Mouse (Mus musculus): ENCODE measurements at regions not wholly inside any gene's neighbourhood (a gene's known extent, or its start where the extent isn't known, plus 50 kb on each side); places are given as distances from the start of the nearest gene placed in this dataset.

DNA sequence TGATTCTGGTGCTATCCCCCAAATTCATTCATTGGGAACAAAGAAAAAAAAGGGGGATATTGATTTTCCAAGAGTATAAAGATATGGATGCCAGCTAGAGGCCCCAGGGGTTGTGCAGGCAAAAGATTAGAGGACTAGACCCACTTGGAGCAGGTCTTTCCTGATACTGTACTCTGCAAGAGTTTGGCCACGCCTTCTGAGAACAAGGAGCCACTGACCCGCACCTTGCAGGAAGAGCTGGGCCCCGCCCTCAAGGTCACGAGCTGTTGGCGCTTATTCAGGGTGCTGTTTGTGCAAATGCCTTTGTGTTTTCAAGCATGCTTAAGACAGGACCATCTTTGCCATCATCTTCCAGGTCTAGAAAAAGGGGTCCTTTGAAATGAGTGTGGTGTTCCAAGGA, 54.5 kb upstream of the Slc7a1 start:
- Histone ChIP-seq H3K36me3 (no peaks in the 10 kb centered on the region), H3K9ac (no peak overlapping the region), H3K4me1 (replicated peaks) (peaks cover 20% of the 10 kb centered on the region), H3K4me2 (no peak overlapping the region; the same call in 1 of the 2 replicates), H3K27ac (peak overlapping the region; percentile 74), H3K9me3 (no peaks in the 10 kb centered on the region), H3K27me3 (no peaks in the 10 kb centered on the region), H3K4me3 (no peak overlapping the region)
- WGBS = 61% methylated on average over 5 of the region's 5 CpGs
- peak; percentile 75 for ATAC-seq (ENCODE audit: low FRiP score)

DNA sequence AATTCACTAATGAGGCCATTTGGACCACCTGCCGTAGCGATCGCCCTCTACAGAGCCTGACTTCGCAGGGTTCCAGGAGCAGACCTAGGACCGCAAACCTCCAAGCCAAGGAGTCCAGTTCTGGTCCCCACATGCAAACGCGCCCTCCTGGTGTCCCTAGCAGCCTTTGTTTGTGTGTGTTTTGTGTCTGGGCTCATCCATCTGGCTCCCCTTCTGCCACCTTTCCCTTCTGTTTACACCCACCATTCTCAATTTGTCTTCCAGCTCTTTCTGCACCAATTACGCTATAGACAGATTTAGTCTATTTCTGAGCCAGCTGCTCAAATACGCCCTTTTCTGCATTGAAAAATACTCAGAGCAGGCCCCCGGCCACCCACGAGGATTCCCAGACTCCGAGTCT, 54.1 kb upstream of the Slc7a1 start:
- ATAC-seq (ENCODE audit: low FRiP score) = peak; percentile 80
- no peak overlapping the region for H3K4me3 ChIP-seq
- H3K9me3 ChIP-seq = no peaks in the 10 kb centered on the region
- H3K27ac ChIP-seq = peak overlapping the region; percentile 74
- H3K4me2 ChIP-seq = peak overlapping the region; percentile 27
- 35% methylated on average over 12 of the region's 12 CpGs for WGBS
- no peaks in the 10 kb centered on the region for H3K27me3 ChIP-seq
- no peak overlapping the region; the same call in 1 of the 2 replicates for H3K9ac ChIP-seq
- peaks cover 20% of the 10 kb centered on the region for H3K4me1 ChIP-seq (replicated peaks)
- no peaks in the 10 kb centered on the region for H3K36me3 ChIP-seq

DNA sequence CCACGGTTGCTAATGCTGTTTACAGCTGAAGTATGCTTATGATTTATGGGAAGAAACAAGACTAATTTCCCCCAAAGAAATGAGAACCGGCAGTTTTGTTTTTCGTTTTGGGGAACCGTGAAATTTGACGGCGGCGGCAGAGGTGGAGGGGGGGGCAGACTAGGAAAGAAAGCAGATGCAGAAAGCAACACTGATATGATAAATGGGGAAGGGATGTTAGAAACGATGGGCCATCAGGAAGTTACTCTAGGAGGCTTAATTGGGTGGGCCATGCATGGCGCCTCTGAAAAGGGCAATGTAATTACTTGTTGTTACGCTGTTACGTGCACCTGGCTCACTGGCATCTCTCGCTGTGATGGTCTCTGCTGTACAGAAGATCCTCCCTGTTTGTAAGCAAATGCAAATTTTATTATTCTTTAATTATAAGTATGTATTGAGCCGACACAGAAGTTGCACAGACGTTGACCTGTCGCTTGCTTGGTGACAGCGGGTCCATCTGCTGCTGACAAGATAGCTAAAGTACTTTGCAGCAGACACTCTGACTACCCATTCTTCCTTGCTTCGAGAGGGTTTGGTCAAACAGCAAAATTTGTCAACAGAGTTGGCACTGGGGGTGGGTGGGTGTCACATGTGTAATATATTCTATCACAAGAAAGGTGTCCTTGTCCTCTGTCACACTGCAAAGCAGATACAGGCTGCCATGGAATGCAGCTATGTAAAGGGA, 53.4 kb upstream of the Slc7a1 start:
- H3K36me3 ChIP-seq = no peaks in the 10 kb centered on the region
- H3K27me3 ChIP-seq = no peaks in the 10 kb centered on the region
- no peak overlapping the region for H3K4me3 ChIP-seq
- peak; percentile 46 for ATAC-seq (ENCODE audit: low FRiP score)
- H3K9ac ChIP-seq = no peak overlapping the region
- H3K4me1 ChIP-seq (replicated peaks) = peaks cover 20% of the 10 kb centered on the region
- H3K4me2 ChIP-seq = peak overlapping the region; percentile 27
- WGBS = 43% methylated on average over 17 of the region's 17 CpGs
- peak overlapping the region; percentile 74 for H3K27ac ChIP-seq
- H3K9me3 ChIP-seq = no peaks in the 10 kb centered on the region

DNA sequence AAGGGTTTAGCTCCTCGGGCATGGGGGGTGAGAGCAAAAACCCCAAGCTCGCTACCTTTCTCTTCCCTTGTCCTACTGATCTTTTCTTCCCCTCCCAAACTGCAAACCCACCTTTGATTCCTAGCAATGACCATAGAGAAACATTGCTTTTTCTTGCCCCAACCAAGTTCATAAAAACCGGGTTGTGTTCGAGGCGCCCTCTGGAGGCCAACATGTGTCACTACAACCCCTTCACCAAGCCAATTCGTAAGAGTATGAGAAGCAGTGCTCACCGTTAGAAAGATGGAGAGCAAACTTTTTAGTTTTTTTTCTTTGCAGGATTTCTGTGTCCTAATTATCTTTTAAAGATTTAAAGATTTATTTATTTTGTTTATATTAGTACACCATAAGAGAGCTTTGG, 52.1 kb upstream of the Slc7a1 start:
- H3K4me3 ChIP-seq = no peak overlapping the region
- 47% methylated on average over 7 of the region's 7 CpGs for WGBS
- H3K9me3 ChIP-seq = no peaks in the 10 kb centered on the region
- H3K4me2 ChIP-seq = no peak overlapping the region
- peaks cover 20% of the 10 kb centered on the region for H3K4me1 ChIP-seq (replicated peaks)
- no peak for ATAC-seq (ENCODE audit: low FRiP score)
- H3K36me3 ChIP-seq = no peaks in the 10 kb centered on the region
- no peak overlapping the region for H3K9ac ChIP-seq
- no peaks in the 10 kb centered on the region for H3K27me3 ChIP-seq
- no peak overlapping the region for H3K27ac ChIP-seq

GRCm38 (mm10) chr5:148450924-148451323, 51.2 kb upstream of the Slc7a1 start:
- 48% methylated on average over 11 of the region's 11 CpGs for WGBS
- H3K9ac ChIP-seq = no peak overlapping the region
- H3K4me3 ChIP-seq = no peak overlapping the region
- ATAC-seq (ENCODE audit: low FRiP score) = no peak
- no peak overlapping the region for H3K27ac ChIP-seq
- no peaks in the 10 kb centered on the region for H3K9me3 ChIP-seq
- peaks cover 20% of the 10 kb centered on the region for H3K4me1 ChIP-seq (replicated peaks)
- no peaks in the 10 kb centered on the region for H3K36me3 ChIP-seq
- H3K27me3 ChIP-seq = no peaks in the 10 kb centered on the region
- H3K4me2 ChIP-seq = no peak overlapping the region
